Mouse (Mus musculus): ENCODE results near the gene Arsb.
A peak's percentile ranks its signal among the peaks of the same experiment; 100 is the strongest.

The Arsb gene

DNA sequence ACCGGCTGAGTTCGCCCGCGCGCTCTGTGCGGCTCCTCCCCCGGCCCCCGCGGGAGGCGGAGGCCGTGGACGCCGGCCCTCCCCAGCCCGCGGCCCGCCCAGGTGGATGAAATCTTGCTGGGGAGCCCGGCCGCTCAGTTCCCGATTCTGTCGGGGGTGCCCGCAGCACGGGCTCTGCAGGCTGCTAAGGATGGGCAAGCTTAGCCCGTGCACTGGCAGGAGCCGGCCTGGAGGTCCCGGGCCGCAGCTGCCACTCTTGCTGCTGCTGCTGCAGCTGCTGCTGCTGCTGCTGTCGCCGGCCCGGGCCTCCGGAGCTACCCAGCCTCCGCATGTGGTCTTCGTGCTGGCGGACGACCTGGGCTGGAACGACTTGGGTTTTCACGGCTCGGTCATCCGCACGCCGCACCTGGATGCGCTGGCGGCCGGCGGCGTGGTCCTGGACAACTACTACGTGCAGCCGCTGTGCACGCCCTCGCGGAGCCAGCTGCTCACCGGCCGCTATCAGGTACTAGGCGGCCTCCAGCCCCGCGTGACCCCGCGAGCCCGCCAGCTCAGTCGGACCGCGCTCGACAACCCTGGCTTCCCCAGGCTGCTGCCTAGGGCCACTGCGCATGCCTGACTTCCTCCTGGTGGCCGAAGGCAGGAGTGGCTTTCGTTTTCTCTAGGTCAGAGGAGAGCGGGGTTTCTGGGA, at the start of gene Arsb:
Arsb (plus strand) TSS at position 43 of the 691 bp plus-strand sequence.
- DNase-seq (ENCODE audit: low spot score in 2 of 2): peak; percentile 66 to 86

DNA sequence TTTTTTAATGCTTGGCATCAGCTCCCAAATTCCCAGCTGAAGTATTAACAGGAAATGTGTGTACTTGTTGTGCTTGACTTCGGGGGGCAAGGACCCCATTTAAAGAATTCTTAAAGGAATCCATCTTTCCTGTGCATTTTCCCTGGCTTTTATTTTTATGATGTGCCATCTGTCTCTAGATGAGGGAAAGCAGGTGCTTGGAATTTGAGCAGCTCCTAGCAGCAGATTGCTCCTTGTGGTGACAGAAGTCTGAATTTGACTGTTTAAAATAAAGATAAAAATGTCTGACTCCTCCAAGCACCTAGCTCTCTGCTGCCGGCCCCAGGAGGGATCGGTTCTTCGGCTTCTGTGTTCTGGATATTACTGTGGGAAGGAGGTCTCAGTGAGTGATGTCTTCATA, 49.5 kb upstream of the Arsb start:
- no peak for DNase-seq (ENCODE audit: low spot score in 2 of 2)

DNA sequence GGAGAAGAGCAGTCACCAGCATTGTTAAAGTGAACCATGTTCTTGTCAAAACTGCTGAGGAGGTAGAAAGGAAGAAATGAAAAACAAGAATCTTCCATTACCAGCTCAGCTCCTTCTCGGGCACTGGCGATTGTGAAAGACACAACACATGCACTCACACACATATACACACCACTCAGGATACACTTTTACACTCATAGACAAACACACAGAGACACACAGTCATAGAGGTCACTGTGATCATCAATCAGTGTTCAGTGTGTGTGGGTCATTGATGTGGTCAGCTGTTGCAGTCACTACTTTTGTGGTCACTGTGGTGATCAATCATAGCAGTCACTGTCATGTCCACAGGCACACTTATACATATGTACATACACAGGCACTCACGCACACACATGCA, 48.0 kb upstream of the Arsb start:
- no peak for DNase-seq (ENCODE audit: low spot score in 2 of 2)

DNA sequence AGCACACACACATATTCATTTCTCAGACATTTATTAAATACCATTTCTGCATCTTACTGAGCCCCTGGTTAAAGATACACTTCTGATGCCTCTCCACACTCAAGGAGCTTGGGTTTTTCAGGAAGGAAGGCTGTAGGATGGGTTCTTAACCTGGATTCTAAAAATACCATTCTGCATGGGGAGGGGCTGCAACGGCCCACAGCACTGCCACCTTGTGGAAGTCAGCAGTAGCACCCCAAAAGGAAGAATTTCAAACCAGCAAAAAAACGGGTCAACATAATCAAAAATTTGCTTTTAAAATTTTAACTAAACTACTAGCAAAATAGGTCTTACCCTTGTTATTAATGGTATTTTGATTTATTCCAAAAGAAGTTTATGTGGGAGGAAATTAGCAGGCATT, 47.2 kb upstream of the Arsb start:
- peak in 1 of 2 experiments; percentile 20 for DNase-seq (ENCODE audit: low spot score in 2 of 2)

DNA sequence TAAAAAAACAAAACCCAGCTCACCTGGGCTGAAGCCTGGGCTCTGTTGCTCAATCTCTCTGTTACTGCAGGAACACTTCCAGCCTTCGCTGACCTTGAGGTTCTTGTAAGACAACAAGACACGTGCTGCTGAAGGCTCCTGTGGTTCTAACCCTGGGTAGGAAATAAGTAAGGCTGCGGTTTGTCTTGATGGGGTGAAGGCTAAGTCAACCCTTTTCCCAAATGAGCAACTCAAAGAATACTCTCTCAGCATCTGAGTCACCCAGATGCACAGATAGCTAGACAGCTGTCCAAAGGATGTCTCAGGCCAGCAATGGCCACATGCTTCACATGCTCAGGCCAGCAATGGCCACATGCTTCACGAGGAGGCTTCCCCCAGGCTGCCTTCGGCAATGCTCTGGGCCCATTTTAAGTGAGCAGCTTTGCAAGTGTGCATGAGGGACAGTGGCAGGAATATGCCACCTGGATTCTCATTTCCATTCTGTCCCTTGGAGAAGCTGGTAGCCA, 36.2 kb upstream of the Arsb start:
- no peak for DNase-seq (ENCODE audit: low spot score in 2 of 2)

DNA sequence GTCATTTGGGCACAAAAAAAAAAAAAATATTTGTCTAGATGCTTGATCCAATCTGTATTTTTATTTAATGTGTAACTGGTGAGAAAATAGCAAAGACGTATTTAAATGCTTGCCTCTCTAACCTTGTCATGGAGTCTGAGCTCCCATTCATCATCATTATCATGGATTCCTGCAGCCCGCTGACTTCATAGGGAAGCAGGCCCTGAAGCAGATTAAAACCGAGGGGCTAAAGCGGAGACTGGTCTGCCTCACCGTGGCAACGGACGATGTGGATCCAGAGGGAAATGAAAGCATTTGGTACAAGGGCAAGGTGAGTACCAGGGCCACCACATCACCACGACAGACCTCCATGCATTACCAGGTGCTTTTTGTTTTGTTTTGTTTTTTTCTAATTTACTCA, 27.3 kb upstream of the Arsb start:
- DNase-seq (ENCODE audit: low spot score in 2 of 2): no peak

DNA sequence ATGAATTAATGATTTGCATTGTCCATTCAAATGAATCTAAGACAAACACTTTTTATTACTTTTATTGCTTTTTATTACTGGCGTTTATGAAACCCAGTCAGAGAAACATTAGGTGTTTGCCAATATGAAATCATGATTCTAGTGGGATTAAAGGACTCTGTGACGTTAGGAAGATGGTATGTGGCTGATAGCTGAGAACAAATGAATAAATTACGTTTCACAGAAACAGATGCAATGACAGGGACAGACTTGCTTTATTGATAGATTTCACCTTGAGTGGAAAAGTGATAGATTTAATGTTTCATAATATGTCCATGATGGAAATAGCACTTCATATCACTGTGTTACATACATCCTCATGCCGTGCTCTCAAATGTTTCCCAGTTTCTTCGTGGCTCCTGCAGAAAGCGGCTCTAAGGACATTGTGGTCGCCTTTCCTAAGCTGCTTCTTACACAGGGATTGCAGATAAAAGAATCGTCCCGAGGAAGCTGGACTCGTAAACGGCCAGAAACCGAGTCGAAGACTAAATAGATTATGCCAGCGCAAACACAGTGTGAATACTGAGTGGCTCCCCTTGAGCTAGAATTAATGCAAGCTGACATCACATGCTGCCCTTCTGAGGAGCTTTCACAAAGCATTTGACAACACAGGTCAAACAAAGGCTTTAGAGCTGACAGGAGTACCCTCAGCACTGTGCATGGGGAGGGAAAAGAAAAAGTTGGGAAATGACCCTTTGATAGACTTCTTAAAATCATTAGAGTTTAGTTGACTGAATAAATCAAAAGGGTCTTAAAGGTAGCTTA, 18.6 kb upstream of the Arsb start:
- DNase-seq (ENCODE audit: low spot score in 2 of 2): no peak

DNA sequence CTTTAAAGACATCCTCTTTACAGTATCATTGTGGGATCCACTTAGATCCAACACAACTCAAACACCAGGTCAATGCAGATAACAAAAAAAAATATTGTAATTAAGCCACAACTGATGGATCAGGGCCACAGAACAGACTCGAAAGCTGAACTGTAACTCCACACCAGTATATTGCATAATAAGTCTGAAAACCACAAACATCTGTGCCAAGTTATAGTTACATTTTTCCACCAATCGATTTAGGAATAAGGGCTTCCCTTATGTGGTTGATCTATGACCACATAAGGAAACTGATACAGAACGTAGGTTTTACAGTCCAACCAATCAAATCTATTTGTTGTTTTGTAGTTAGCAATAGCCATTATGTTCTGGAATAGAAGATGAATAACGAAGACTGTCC, 16.3 kb upstream of the Arsb start:
- DNase-seq (ENCODE audit: low spot score in 2 of 2): no peak

DNA sequence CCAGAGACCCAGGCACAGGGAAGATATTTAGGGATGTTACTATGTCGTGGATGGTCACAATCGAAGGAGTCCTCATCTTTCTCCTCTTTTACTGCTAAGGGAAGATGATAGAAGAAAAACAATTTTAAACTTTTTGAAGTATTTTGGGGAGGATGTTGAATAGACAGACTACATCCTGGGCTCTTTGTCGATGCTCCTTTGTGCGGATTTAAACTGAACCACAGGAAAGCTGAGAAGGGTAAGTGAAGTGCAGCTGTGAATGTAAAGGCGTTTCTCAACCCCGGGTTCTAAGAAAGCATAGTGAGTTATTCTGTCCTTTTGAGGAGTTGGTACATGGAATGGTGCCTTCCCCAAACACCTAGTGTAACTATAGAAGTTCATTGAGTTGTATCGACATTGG, 14.8 kb upstream of the Arsb start:
- DNase-seq (ENCODE audit: low spot score in 2 of 2): no peak

DNA sequence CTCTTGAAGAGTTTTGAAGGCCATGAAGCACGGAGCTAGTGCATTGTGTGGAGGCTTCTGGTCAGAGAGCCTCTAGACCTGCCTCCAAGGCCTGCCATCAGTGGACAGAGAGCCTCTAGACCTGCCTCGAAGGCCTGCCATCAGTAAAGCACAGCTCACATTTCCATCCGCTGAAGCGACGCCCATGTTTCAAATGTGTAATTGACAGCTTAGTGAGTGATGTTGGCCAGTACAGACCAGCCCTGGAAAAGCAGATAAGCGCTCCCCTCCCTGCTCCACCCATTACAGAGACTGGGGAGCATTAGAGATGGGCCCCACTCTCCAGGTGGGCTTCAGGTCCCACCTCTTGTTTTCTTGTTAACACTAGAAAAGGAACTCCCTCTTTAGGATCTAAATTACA, 13.9 kb upstream of the Arsb start:
- no peak for DNase-seq (ENCODE audit: low spot score in 2 of 2)

DNA sequence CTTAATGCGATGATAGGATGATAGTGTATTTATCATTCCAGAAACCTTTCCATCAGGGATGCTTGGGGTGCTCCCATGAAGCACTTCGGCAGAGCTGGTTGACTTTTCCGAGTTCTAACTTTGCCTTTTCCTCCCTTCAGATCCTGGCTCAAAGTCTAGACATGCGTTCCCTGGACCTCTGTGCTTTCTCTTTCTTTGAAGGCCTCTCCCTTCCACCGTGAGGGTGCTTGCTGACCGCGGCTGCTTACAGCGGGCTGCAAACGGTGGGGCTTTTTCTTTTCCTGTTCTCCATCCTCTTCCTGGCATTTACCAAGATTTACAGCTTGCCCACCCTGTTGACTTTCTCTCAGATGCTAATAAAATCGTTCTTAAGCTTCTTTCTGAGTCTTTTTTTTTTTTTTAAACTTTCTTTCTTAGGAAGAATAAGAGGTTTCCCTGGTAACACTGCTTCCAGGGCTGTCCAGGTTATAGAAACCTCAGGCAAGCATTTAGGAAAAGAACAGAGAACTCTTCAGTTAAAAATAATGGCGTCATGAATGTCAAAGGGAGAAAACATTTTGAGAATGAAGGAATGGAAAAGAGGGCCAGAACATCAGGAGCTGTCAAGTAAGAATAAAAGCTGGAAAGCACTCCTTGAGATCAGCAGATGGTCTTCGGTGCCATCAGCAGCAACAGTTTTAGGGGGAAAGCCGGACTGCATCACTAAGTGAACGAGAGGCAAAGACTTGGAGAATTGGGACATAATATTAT, 13.1 kb upstream of the Arsb start:
- no peak for DNase-seq (ENCODE audit: low spot score in 2 of 2)

DNA sequence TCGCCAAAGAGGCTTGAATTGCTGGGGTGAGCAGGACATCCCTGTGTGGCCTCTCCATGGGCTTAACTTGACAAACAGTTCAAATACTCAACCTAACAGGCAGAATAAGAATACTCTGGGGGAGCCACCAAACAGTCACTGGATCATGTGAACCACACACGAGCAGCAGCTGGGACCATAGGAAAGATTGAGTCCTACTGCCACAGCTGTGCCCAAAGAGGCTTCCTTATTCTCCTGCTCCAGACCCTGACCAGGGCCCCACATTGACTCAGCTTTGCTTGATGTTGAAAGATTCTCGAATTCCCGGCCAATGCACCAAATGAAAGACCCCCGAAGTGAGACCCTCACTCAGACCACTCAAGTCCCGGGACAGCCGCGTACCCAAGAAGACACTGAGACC, 9.6 kb upstream of the Arsb start:
- DNase-seq (ENCODE audit: low spot score in 2 of 2): no peak

DNA sequence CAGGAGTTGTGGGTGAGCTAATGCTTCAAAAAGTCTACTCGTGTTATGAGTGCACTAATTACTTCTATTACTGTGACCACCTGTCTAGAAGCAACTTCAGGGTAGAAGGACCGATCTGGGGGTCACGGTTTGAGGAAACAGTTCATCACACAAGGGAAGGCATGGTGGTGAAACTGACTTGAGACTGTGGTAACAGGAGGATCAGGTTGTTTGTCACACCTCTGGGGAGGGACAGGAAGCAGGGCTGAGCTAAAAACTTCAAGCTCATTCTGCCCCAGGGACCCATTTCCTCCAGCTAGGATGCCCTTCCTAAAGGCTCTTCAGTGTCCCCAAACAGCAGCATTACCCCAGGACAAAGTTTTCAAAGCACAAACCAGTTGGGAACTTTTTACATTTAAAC, 8.6 kb upstream of the Arsb start:
- no peak for DNase-seq (ENCODE audit: low spot score in 2 of 2)

DNA sequence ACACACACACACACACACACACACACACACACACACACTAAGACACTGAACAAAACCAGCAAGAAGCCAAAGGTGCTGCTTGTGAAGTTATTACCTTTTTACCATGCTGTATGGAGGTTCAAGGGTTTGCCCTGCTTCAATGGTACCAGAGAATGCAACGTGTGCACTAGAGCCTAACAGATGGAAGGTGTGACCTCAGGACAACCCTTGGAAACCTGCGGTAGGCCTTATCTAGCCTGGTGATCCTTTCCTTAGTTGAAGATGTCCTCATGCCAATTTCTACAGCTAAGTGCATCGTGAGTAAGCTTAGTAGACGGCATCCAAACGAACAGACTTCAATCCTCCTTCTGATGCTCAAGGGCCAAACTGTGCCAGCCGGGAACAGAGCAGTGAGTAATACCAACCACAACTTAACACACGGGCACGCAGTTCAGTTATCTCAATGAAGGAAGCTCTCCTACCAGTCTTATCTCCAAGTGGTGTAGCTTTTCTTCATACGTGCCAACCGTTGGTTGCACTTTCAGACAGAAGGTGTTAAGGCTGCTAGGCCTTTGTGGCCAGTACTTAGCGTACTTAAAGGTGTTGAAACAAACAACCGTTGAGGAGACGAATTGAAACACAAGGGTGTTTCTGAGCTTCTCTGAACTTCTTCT, 7.0 kb upstream of the Arsb start:
- DNase-seq (ENCODE audit: low spot score in 2 of 2): no peak

DNA sequence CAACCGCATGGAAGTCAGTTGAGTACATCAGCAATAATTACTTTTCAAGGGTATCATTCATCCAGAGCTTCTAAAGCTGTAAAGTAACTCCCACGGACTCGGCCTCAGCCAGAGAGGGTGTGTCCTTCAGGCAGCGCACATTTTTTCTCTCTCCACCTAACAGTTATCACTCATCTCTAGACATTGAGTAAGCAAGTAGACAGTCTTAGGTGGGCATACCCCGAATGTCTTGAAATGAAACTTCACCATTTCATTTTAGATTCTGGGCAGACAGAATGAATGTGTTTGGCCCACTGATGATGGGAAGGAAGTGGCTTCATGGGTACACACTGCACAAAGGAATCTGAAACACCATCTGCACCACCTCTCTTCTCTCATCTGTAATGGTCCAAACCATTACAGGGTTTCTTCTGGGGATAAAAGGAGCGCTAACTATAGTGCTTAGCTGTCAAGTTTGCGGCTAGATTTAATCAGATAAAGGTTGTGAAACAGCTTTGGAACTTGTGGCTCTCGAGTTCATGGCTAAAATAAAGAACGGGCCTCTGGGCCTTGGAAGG, 321 bp upstream of the Arsb start:
- peak in 1 of 2 experiments; percentile 12 for DNase-seq (ENCODE audit: low spot score in 2 of 2)

DNA sequence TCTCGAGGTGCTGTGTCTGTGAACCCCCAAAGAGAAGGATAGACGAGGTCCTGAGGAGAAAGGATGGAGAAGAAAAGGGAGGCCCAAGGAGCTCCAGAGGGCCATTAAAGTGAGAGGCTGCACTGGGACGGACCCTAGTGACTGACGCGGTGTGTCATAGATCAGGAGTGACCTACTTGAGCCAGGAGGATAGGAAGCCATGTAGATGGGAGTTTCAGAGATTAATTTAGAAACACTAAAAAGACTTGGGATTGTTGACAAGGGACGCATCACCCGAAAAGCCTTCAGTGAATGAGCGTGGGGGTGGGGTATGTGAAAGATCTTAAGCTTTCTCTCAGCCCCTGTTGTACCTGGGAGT, 828 bp downstream of the Arsb start:
- DNase-seq (ENCODE audit: low spot score in 2 of 2): no peak

DNA sequence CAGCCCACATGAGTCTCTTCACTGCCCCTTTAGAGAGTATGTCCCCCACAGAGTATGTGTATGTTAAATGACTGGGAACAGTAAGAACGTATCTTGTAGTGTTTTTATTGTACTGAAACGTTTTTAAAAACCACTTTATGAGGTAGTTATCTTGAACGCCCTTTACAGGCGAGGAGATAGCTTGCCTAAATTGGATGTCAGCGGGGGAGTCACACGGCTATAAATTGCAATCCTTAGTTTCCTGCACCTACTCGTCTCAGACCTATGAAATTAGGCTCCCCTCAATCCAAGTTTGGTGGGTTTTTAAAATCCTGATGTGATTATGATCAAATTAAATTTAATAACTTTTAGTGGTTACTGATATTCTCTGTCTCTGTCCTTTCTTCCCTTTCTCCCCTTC, 1.4 kb downstream of the Arsb start:
- no peak for DNase-seq (ENCODE audit: low spot score in 2 of 2)

DNA sequence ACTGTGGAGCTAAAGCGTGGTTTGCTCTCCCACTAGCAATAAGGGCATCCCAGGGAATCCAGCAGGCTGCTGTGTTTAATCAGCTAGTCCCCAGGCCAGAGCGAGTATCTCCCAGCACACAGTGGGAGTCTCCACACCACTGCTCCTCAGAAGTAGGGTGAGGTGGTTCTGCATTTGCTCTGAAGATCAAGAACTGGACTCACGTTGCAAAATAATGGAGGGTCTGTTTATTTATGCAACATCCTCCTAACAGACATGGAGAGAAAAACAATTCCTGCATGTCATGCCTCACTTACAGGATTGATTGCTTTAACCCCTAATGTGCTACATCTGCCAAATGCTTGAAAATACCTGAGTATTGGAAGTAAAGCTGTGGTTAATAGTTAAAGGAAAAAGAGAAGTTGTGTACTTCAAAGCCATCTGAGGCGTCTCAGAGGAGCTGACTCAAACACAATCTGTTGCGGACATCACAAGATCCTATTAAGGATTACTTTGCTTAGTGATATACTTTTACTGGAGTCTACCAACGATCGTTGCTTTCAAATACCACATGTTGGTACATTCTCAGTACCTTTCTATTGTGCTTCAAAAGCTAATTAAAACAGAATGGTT, 2.4 kb downstream of the Arsb start:
- no peak for DNase-seq (ENCODE audit: low spot score in 2 of 2)

DNA sequence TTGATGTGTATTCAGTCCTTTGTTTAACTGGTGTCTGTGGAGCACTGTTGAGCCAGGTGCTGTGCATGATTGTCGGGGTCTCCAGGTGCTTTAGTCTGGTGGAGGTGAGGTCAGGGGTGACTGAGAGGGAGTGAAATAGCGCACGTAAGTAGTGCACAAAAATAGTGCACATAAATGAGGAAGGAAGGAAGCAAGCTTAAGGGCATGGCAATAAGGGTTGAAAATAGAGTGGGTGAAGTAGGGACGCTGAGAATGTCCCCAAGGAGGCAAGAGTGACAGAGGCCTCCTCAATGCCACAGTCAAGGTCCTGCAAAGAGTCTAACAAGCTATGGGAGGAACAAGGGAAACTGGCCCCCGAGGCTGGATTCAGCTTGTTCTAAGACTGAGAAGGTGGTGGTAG, 11.4 kb downstream of the Arsb start:
- DNase-seq (ENCODE audit: low spot score in 2 of 2): no peak

DNA sequence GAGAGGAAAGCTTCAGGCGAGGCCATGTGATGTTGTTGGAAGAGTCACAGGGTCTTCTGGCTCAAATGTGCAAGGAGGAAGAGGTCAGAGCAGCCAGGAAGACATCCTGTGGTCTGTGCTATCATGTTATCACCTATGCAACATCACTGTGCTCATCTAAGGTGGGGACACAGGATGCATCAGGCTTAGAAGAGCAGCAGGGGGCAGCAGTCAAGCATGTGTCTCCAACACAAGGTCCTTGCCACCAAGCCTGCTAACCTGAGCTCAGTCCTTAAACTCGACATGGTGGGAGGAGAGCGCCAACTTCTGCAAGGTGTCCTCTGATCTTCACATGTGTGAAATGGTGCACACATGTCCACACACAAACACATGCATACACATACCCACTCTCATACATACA, 13.9 kb downstream of the Arsb start:
- peak in 1 of 2 experiments; percentile 39 for DNase-seq (ENCODE audit: low spot score in 2 of 2)

DNA sequence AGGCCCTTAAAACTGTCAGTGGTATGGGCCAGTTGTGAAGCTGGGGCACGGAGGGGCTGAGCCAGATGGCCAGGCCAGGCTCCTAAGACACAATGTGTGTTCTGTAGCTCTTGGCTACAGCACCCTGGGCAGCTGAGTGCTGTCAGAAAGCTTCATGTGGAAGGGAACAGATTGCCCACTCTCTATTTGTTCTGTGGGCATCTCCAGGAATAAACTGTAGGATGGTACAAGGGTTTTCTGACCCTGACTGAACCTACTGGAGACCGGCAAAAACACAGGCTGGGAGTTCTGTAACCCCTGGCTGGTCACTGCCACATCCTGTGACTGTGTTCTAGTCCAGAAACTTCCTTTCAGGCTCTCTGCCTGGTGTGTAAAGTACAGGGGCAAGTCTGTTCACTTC, 14.6 kb downstream of the Arsb start:
- no peak for DNase-seq (ENCODE audit: low spot score in 2 of 2)

Measured in spleen, postnatal 10 days (tissue).